Mouse (Mus musculus): ENCODE data around the gene Usp21. TPM values are rescaled to one million over a fixed set of nuclear protein-coding genes. Genes with fewer than 3 reads are reported as not detected.
A peak's percentile ranks its signal among the peaks of the same experiment; 100 is the strongest.

Usp21 gene
- polyA plus RNA-seq, 1 experiment from 2014 or later, result 15.1 TPM

GRCm38 (mm10) chr1:171256937-171257548, 30.7 kb downstream of the Usp21 start:
- Histone ChIP-seq H3K36me3 (replicated peaks; ENCODE audit: insufficient read depth, low read length) (no peaks in the 10 kb centered on the region), H3K9me3 (ENCODE audit: low read length) (no peaks in the 10 kb centered on the region), H3K27me3 (ENCODE audit: insufficient read depth, low read length) (0 out of 2 replicates have a peak, but pooled peaks cover 6% of the 10 kb centered on the region), H3K4me3 (ENCODE audit: low read depth, low read length) (no peak overlapping the region), H3K4me2 (ENCODE audit: low read depth, low read length) (no peak overlapping the region), H3K4me1 (ENCODE audit: insufficient read depth) (peaks cover 8% of the 10 kb centered on the region), H3K27ac (ENCODE audit: low read depth) (no peak overlapping the region), H3K9ac (replicated peaks) (no peak overlapping the region)
- DNase-seq (peak; percentile 74), ATAC-seq (no peak)
- TF ChIP-seq EP300 (IDR thresholded peaks at IDR 0.05; ENCODE audit: low read depth) (no peak), CTCF (IDR thresholded peaks at IDR 0.05; ENCODE audit: low read depth) (peak; percentile 87)
- WGBS (ENCODE audit: insufficient replicate concordance), result 51% methylated on average over 15 of the region's 15 CpGs

GRCm38 (mm10) chr1:171256095-171256818, 31.5 kb downstream of the Usp21 start:
- H3K4me3 ChIP-seq (ENCODE audit: low read depth, low read length), result no peak overlapping the region
- no peak overlapping the region for H3K27ac ChIP-seq (ENCODE audit: low read depth)
- no peak overlapping the region for H3K4me2 ChIP-seq (ENCODE audit: low read depth, low read length)
- TF ChIP-seq CTCF (IDR thresholded peaks at IDR 0.05; ENCODE audit: low read depth), result peak; percentile 52
- no peak for TF ChIP-seq EP300 (IDR thresholded peaks at IDR 0.05; ENCODE audit: low read depth)
- DNase-seq (no peak), ATAC-seq (peak; percentile 33; the same call in 1 of the 2 replicates)
- H3K4me1 ChIP-seq (ENCODE audit: insufficient read depth), result peaks cover 8% of the 10 kb centered on the region
- H3K36me3 ChIP-seq (replicated peaks; ENCODE audit: insufficient read depth, low read length), result no peaks in the 10 kb centered on the region
- WGBS (ENCODE audit: insufficient replicate concordance), result 80% methylated on average over 24 of the region's 24 CpGs
- H3K9me3 ChIP-seq (ENCODE audit: low read length), result no peaks in the 10 kb centered on the region
- peaks cover 11% of the 10 kb centered on the region; the same call in 1 of the 2 replicates for H3K27me3 ChIP-seq (ENCODE audit: insufficient read depth, low read length)
- H3K9ac ChIP-seq (replicated peaks), result no peak overlapping the region

DNA sequence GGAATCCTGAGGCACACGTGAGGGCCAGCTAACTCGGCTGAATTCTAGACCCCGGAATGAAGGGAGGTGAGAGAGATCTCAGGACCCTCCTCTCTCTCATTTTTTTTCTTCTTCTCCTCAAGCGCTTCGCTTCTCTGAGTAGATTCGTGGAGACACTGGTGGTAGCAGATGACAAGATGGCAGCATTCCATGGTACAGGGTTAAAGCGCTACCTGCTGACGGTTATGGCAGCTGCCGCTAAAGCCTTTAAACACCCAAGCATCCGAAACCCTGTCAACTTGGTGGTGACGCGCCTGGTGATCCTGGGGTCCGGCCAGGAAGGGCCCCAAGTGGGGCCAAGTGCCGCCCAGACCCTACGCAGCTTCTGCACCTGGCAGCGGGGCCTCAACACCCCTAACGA, 35.4 kb downstream of the Usp21 start:
- H3K4me2 ChIP-seq (ENCODE audit: low read depth, low read length), result peak overlapping the region; percentile 49; the same call in 1 of the 2 replicates
- H3K4me1 ChIP-seq (ENCODE audit: insufficient read depth), result peaks cover 8% of the 10 kb centered on the region
- H3K36me3 ChIP-seq (replicated peaks; ENCODE audit: insufficient read depth, low read length), result no peaks in the 10 kb centered on the region
- H3K27ac ChIP-seq (ENCODE audit: low read depth), result no peak overlapping the region
- TF ChIP-seq CTCF (IDR thresholded peaks at IDR 0.05; ENCODE audit: low read depth) (no peak), EP300 (IDR thresholded peaks at IDR 0.05; ENCODE audit: low read depth) (no peak)
- ATAC-seq, result no peak
- DNase-seq, result no peak
- no peak overlapping the region for H3K4me3 ChIP-seq (ENCODE audit: low read depth, low read length)
- no peak overlapping the region for H3K9ac ChIP-seq (replicated peaks)
- H3K27me3 ChIP-seq (ENCODE audit: insufficient read depth, low read length), result peaks cover 16% of the 10 kb centered on the region; the same call in 1 of the 2 replicates
- H3K9me3 ChIP-seq (ENCODE audit: low read length), result no peaks in the 10 kb centered on the region
- WGBS (ENCODE audit: insufficient replicate concordance), result 81% methylated on average over 17 of the region's 17 CpGs

GRCm38 (mm10) chr1:171251594-171252324, 36.0 kb downstream of the Usp21 start:
- 33% methylated on average over 13 of the region's 13 CpGs for WGBS (ENCODE audit: insufficient replicate concordance)
- DNase-seq (no peak), ATAC-seq (no peak)
- peak overlapping the region; percentile 35; the same call in 1 of the 2 replicates for H3K4me3 ChIP-seq (ENCODE audit: low read depth, low read length)
- 0 out of 2 replicates have a peak overlapping the region, but pooled peaks have one; percentile 11 for H3K27ac ChIP-seq (ENCODE audit: low read depth)
- H3K4me2 ChIP-seq (ENCODE audit: low read depth, low read length), result peak overlapping the region; percentile 49
- H3K36me3 ChIP-seq (replicated peaks; ENCODE audit: insufficient read depth, low read length), result no peaks in the 10 kb centered on the region
- H3K9me3 ChIP-seq (ENCODE audit: low read length), result no peaks in the 10 kb centered on the region
- peaks cover 16% of the 10 kb centered on the region; the same call in 1 of the 2 replicates for H3K27me3 ChIP-seq (ENCODE audit: insufficient read depth, low read length)
- H3K9ac ChIP-seq (replicated peaks), result peak overlapping the region; percentile 16; the same call in 1 of the 2 replicates
- no peak for TF ChIP-seq EP300 (IDR thresholded peaks at IDR 0.05; ENCODE audit: low read depth)
- no peak for TF ChIP-seq CTCF (IDR thresholded peaks at IDR 0.05; ENCODE audit: low read depth)
- H3K4me1 ChIP-seq (ENCODE audit: insufficient read depth), result peaks cover 9% of the 10 kb centered on the region

- no peak for ATAC-seq
Observed at GRCm38 (mm10) chr1:171250680-171251593, 36.9 kb downstream of the Usp21 start, which contains the start of gene Ndufs2. Ndufs2 (minus strand) TSS chr1:171251388.

More at GRCm38 (mm10) chr1:171250680-171251593, 36.9 kb downstream of the Usp21 start, which contains the start of gene Ndufs2:
- Histone ChIP-seq H3K36me3 (replicated peaks; ENCODE audit: insufficient read depth, low read length) (no peaks in the 10 kb centered on the region), H3K27me3 (ENCODE audit: insufficient read depth, low read length) (peaks cover 16% of the 10 kb centered on the region; the same call in 1 of the 2 replicates), H3K9ac (replicated peaks) (peak within 1 kb of the TSS; percentile 16; the same call in 1 of the 2 replicates), H3K27ac (ENCODE audit: low read depth) (0 out of 2 replicates have a peak within 1 kb of the TSS, but pooled peaks have one; percentile 11), H3K4me2 (ENCODE audit: low read depth, low read length) (peak within 1 kb of the TSS; percentile 49), H3K4me3 (ENCODE audit: low read depth, low read length) (peak within 1 kb of the TSS; percentile 35), H3K4me1 (ENCODE audit: insufficient read depth) (peaks cover 15% of the 10 kb centered on the region), H3K9me3 (ENCODE audit: low read length) (no peaks in the 10 kb centered on the region)
- WGBS (ENCODE audit: insufficient replicate concordance), result 37% methylated on average over 26 of the region's 26 CpGs
- no peak for DNase-seq
- TF ChIP-seq EP300 (IDR thresholded peaks at IDR 0.05; ENCODE audit: low read depth) (no peak), CTCF (IDR thresholded peaks at IDR 0.05; ENCODE audit: low read depth) (no peak)
